Mouse (Mus musculus) mature B cell (primary cell): ENCODE measurements around the gene Abcd3.

Experiments used
- in situ Hi-C: fragments of 300-500 bp; cut with MboI; formaldehyde crosslinking; loops from 2 replicates; pipeline ENCODE4 v1.14.3; 2019

Gene Abcd3

DNA sequence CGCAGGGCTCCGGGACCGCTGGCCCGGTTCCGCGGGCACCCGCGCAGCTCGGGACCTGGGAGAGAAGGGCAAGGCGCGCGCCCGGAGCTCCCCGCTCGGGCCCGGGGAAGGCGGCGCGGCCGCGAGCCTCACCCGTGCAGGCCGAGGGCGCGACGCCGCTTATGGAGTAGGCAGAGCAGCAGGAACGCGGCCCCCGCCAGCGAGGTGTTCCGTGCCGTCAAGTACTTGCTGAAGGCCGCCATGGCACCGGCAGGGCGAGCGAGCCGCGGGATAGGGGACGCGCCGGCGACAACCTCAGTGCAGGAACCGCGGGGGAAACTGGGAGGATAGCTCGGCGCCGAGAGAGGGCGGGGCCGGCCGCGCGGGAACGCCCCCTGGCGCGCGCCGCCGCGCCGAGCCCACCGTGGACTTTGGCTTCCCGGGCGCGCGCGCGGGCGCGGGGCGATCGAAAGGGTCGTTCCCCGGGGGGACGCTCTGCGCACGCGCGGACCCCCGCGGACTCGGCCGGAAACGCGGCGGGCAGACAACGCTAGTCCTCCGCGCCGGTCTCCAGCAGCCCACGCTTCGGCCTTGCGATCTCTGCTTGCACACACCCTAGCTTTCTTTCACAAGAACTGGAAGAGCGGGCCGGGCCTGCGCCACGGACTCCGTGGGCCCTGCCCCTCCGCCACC is at the start of gene Abcd3:
Abcd3 (minus strand) TSS at position 426 of the 672 bp plus-strand sequence.
- in situ Hi-C loops: no loop called here

- in situ Hi-C loops: no loop called here
Measured at GRCm38 (mm10) chr3:121859142-121859541, 44.0 kb upstream of the Abcd3 start.

GRCm38 (mm10) chr3:121856131-121856530 is 41.0 kb upstream of the Abcd3 start:
- in situ Hi-C loops: no loop called here

GRCm38 (mm10) chr3:121853781-121854520 is 38.8 kb upstream of the Abcd3 start:
- in situ Hi-C loops: no loop called here

DNA sequence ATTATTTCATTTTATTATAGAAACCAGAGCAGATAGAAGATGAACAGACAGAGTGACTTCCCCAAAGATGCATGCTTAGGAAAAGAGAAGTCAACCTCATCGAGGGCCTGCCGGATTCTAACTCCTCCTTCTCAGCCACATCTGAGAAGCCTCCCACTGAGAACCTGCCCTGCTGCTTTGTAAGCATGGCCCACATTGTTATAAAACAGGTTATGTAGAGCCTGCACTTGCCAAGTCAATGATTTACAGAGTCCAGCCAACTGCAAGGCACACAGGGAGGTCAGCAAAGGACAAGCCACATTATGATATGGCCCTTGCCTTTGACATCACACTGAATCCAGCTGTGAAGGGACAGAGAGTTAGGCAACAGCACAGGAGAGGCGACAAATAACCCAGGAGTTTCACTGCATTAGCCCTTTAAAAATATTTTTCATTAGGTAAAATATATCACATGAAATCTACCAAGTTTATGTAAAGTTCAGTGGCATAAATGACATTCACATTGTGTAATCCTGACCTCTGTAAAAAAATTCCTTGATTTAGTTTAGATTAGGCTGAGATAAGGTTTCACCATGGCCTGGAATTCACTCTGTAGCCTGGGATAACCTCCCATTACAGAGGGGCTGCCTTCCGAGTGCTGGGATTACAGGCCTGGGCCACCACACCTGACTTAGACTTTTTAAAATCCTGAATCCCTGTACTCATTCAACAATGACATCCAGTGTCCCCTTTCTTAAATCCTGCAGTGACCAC is 37.1 kb upstream of the Abcd3 start:
- in situ Hi-C loops: no loop called here

DNA sequence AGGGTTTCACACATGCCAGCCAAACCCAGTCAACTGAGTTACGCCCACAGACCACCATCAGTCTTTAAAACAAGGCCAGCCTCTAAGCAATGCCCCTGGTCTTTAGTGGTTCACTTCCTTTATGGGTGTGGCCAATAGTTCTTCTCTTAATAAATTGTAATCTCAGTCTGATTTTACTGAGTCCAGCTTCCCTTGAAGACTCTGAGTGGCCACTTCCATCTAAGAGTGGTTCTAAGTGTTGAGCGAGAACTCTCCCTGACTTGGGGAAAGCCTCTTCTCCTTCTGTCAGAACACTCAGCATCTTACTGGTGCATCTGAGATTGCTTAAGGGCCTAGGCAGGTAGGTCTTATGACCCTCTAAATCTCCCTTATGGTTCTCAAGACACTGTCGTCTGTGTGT is 35.9 kb upstream of the Abcd3 start:
- in situ Hi-C loops: no loop called here

DNA sequence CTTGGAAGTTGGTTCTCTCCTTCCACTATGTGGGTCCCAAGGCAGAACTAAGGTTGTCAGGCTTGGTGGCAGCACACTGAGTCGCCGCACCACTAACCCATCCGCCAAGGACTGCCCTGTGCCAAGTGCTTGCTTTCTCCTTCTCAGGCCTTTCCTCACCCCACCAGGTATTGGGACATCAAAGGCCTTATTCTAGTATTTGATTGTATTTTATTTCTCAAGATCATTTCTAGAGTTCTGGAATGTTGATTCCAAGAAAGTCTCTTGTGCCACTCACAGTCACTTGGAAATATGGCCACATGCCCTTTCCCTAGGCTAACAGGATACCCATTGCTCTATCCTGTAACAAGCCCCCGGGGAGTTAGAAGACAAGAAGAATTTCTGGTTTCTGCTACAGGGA is 35.3 kb upstream of the Abcd3 start:
- in situ Hi-C loops: no loop called here

- in situ Hi-C loops: no loop called here
Measured at GRCm38 (mm10) chr3:121847296-121847695, 32.2 kb upstream of the Abcd3 start.

GRCm38 (mm10) chr3:121844658-121845057 is 29.6 kb upstream of the Abcd3 start:
- in situ Hi-C loops: no loop called here

- in situ Hi-C loops: no loop called here
Measured at GRCm38 (mm10) chr3:121844013-121844412, 28.9 kb upstream of the Abcd3 start.

DNA sequence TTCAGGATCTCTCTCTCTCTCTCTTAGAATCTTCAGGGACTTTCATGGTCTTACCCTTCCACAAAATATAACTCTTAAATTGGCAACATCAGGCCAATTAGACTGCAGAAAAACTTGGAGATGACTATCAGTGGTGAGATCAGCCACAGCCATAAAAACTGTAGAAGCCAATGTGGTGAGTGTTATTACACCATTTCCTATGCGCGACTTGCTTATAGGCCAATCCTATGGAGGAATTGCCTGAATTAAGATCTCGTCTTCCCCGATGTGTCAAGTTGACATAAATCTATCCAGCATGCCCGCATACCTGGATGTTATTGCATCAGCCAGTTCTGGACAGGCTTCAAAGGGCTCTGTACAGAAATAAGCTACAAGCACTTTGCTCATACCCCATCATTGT is 28.2 kb upstream of the Abcd3 start:
- in situ Hi-C loops: no loop called here

DNA sequence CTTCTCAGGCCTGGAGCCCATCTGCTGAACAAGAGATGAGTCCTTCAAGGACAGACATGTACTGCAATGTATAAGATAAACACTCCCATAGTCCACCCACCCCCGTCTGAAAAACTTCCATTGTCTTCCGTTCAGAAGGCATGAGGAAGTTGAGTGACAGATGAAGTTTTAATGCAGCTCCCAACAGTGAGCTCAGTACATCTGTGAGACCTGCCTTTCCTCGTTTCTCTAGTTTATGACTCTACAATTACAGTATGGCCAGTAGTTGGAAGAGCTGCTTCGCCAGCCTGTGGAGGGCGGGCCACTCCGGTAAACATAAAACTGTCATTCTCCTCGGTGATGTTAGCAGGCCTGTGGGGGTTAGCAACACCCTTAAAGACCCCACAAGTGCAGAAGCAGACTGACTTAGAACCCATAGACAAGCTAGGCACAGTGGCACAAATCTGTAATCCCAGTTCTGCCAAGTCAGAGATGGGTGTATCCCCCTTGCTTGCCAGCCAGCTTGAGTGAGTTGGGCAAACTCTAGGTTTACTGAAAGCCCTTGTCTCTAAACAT is 27.3 kb upstream of the Abcd3 start:
- in situ Hi-C loops: no loop called here

- in situ Hi-C loops: no loop called here
Measured at GRCm38 (mm10) chr3:121841412-121842014, 26.4 kb upstream of the Abcd3 start.

- in situ Hi-C loops: no loop called here
Measured at GRCm38 (mm10) chr3:121840351-121840750, 25.2 kb upstream of the Abcd3 start.

GRCm38 (mm10) chr3:121834732-121835131 is 19.6 kb upstream of the Abcd3 start:
- in situ Hi-C loops: no loop called here

DNA sequence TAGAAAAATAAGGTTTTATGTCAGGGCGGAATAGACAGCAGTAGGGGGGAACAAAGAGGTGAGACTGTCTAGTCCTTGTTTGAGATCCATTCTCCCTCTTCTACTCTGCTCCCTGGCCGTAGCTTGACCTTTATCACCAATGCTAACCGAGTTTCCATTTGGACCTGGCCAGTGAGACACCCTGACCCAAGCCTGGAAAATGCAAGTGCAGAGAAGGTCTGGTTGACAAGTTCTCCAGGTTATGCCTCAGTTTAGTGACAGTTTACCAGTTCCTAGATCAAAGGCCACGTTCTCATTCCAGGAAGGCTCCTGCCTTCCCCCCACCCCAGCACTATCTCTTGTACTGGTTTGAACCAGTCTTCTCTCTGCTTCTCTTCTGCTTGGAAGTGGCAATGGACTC is 19.1 kb upstream of the Abcd3 start:
- in situ Hi-C loops: no loop called here

- in situ Hi-C loops: no loop called here
Measured at GRCm38 (mm10) chr3:121825092-121825491, 10.0 kb upstream of the Abcd3 start.

- in situ Hi-C loops: no loop called here
Measured at GRCm38 (mm10) chr3:121824319-121824718, 9.2 kb upstream of the Abcd3 start.

DNA sequence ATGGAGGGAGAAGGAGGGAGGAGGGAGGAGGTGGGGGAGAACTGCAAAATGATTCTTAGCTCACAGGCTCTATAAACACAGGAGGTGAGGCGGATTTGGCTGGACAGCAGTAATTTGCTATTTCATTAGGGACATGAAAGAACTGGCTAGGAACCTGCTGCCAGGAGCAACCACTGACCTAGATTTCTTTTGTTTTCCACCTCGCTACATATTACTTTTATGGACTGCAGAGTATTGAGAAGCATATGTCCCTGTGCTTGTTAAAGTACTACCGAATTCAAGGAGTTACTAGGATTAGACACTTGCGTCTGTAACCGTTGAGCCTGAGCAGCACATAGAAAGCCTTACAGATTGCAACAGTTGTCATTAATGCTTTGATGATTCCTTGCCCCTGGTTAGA is 7.5 kb upstream of the Abcd3 start:
- in situ Hi-C loops: no loop called here

GRCm38 (mm10) chr3:121821559-121822143 is 6.5 kb upstream of the Abcd3 start:
- in situ Hi-C loops: no loop called here

DNA sequence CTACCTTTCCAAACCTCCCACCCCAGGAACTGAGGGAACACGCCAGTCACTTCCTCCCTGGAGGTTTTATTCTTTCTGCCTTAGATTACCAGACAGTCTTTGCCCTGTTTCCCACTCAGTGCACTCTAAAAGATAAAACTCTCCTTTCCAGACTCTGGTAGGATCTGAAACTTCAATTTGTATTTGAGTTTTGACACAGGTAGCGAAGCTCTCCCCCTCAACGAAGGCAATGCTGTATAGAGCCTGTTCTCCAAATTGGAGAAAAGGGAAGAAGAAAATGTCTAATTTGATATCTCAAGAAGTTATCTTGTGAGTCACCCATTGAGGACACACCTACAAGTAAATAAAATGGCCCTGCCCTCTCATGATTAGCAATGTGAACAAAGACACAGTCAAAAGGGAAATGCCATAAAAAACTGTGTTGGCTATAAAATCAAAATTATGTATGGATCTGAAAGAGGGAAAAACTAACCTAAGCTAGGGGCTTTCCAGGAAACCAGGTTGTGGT is 4.6 kb upstream of the Abcd3 start:
- in situ Hi-C loops: no loop called here
